Mouse (Mus musculus): ENCODE data around the gene Clp1.

- TF ChIP-seq ZC3H11A (IDR thresholded peaks at IDR 0.05; ENCODE audit: low read depth, low read length) (no peak), POLR2A (IDR thresholded peaks at IDR 0.05; ENCODE audit: control insufficient read depth in 1 of 2, insufficient read depth in 1 of 2, low read depth in 1 of 2, low read length in 2 of 2, poor library complexity in 1 of 2) (no peak), EP300 (IDR thresholded peaks at IDR 0.05; ENCODE audit: low read depth in 1 of 2, low read length in 2 of 2) (no peak), POLR2AphosphoS2 (IDR thresholded peaks at IDR 0.05; ENCODE audit: low read length) (no peak), NELFE (IDR thresholded peaks at IDR 0.05; ENCODE audit: low read depth, low read length) (no peak), MAZ (IDR thresholded peaks at IDR 0.05; ENCODE audit: low read depth, low read length) (no peak), ELF1 (IDR thresholded peaks at IDR 0.05; ENCODE audit: low read depth, low read length) (no peak), HCFC1 (IDR thresholded peaks at IDR 0.05; ENCODE audit: low read depth, low read length) (no peak), TCF12 (IDR thresholded peaks at IDR 0.05; ENCODE audit: low read depth, low read length) (no peak), CTCF (IDR thresholded peaks at IDR 0.05 in 2 of 3, conservative IDR thresholded peaks at IDR 0.05 in 1 of 3; ENCODE audit: control insufficient read depth in 1 of 3, insufficient read depth in 1 of 3, low read depth in 2 of 3, low read length in 3 of 3, poor library complexity in 1 of 3, severe bottlenecking in 1 of 3) (no peak)
Observed at GRCm38 (mm10) chr2:84726716-84727115, 434 bp downstream of the Clp1 start.
